Mouse (Mus musculus) forebrain, embryonic 14.5 days (tissue): ENCODE results near the gene Dmkn. TPM values are rescaled to one million over a fixed set of nuclear protein-coding genes. Genes with fewer than 3 reads are reported as not detected.

Experiments
- ATAC-seq: fragments of 200-750 bp; cut with Nextera tagmentation; 2 replicates; pipeline ENCODE4 v1.8.0; 2017; ENCODE audit warnings: mild to moderate bottlenecking, moderate library complexity
- DNase-seq: peaks from one replicate; pipeline ENCODE4 v3.0.0-alpha.2; 2015; ENCODE audit warnings: low spot score
- H3K27ac ChIP-seq: fragments of 300-500 bp; sonication (generic); 2 replicates; pipeline ENCODE4 v1.5.1; 2014; ENCODE audit warnings: low read depth, mild to moderate bottlenecking, control low read depth, low read length, moderate library complexity
- H3K27me3 ChIP-seq: fragments of 300-500 bp; sonication (generic); replicated peaks from 2 replicates; pipeline ENCODE4 v1.6.1; 2014; ENCODE audit warnings: low read length, control low read depth, mixed read lengths; ENCODE audit not compliant: control insufficient read depth, insufficient read depth
- H3K36me3 ChIP-seq: fragments of 300-500 bp; sonication (generic); 2 replicates; pipeline ENCODE4 v1.6.1; 2014; ENCODE audit warnings: low read length, control low read depth; ENCODE audit not compliant: control insufficient read depth, insufficient read depth
- H3K4me1 ChIP-seq: fragments of 300-500 bp; sonication (generic); 2 replicates; pipeline ENCODE4 v1.6.1; 2014; ENCODE audit warnings: antibody characterized with exemption, low read length, control low read depth; ENCODE audit not compliant: control insufficient read depth, insufficient read depth
- H3K4me2 ChIP-seq: fragments of 300-500 bp; sonication (generic); 2 replicates; pipeline ENCODE4 v1.6.1; 2014; ENCODE audit warnings: mild to moderate bottlenecking, control low read depth, low read length
- H3K4me3 ChIP-seq: fragments of 300-500 bp; sonication (generic); 2 replicates; pipeline ENCODE4 v1.5.1; 2014; ENCODE audit warnings: low read depth, low read length, control low read depth
- H3K9ac ChIP-seq: fragments of 300-500 bp; sonication (generic); 2 replicates; pipeline ENCODE4 v1.6.1; 2014; ENCODE audit warnings: mild to moderate bottlenecking, low read length, control low read depth, moderate library complexity
- H3K9me3 ChIP-seq: fragments of 300-500 bp; sonication (generic); replicated peaks from 2 replicates; pipeline ENCODE4 v1.6.1; 2016; ENCODE audit warnings: low read length, control low read depth, mixed read lengths; ENCODE audit not compliant: control insufficient read depth
- WGBS: fragments of 180-500 bp; shearing (Covaris S2); extraction: QIAGEN DNeasy Blood & Tissue Kit; methylation state at CpG from one replicate; pipeline ENCODE4 v1.1.7; 2014; 5-methylcytosine and 5-hydroxymethylcytosine counted together
- polyA plus RNA-seq: library from polyadenylated mRNA; unstranded; fragments of >200 nt; fragmentation: Nextera tagmentation; extraction: Ambion mirVana; gene quantifications from 2 replicates; pipeline ENCODE4 v1.2.1, GENCODE M21; 2014

Gene Dmkn
- polyA plus RNA-seq, 1 experiment from 2014 or later = 0.88 TPM

DNA sequence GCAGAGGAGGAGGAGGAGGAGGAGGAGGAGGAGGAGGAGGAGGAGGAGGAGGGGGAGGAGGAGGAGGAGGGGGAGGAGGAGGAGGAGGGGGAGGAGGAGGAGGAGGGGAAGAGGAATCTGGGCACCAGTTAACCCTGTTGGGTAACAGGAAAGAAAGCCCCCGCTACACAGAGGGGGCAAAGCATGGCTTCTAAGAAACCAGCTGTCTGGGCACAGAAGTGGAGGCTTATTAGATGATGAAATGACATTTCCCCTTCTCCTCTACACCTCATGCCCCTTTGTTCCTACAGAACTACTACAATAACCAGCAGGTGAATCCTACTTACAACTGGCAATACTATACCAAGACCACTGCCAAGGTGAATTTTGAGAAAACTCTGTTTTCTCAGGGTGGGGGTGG lies 14.4 kb downstream of the Dmkn start:
- DNase-seq (no peak), ATAC-seq (no peak)
- no peaks in the 10 kb centered on the region for H3K36me3 ChIP-seq
- H3K4me1 ChIP-seq = no peaks in the 10 kb centered on the region
- H3K9ac ChIP-seq = no peak overlapping the region
- H3K4me3 ChIP-seq = no peak overlapping the region
- H3K9me3 ChIP-seq = no peaks in the 10 kb centered on the region
- H3K4me2 ChIP-seq = no peak overlapping the region
- 59% methylated on average over 1 of the region's 1 CpGs for WGBS
- no peaks in the 10 kb centered on the region for H3K27me3 ChIP-seq
- H3K27ac ChIP-seq = no peak overlapping the region

DNA sequence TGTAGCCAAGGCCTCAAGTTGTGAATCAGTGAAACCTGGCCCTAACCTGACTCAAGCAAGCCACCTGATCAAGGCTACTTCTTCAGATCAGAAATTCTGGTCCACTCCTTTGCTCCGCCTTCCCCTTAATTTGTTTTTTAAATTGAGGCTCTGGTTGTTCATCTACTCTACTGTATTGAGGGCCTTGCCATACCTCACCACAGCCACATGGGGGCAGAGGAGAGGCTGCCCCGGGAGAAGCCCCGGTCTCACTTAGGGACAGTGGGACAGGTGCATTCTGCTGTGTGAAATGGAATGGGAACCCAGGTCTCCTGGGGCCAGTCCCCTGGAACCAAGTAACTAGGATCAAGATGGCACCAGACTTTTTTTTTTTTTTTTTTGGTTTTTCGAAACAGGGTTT lies 18.2 kb downstream of the Dmkn start:
- Histone ChIP-seq H3K4me2 (no peak overlapping the region), H3K27me3 (no peaks in the 10 kb centered on the region), H3K27ac (no peak overlapping the region), H3K9me3 (no peaks in the 10 kb centered on the region), H3K36me3 (no peaks in the 10 kb centered on the region), H3K4me1 (peaks cover 5% of the 10 kb centered on the region; the same call in 1 of the 2 replicates), H3K4me3 (no peak overlapping the region), H3K9ac (no peak overlapping the region)
- no peak for DNase-seq
- ATAC-seq = no peak
- 69% methylated on average over 4 of the region's 4 CpGs for WGBS

DNA sequence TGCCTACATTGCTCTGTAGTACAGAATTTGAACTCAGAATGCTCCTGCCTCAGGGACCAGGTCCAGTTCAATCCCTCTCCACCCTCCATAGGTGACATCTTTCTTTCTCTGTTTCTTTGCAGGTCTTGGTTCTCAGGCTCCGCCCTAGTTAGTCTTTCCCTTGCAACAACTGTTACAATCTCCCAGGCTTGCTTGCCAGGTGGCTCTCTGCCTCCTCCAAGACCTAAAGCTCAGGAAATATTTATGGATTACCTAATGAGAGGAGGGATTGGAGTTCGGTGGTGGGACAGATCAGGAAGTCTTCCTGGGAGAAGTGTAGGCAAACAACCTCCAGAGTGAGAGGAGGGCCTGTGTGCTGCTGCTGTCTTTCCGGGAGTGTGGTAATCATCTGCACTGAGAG lies 19.1 kb downstream of the Dmkn start:
- Histone ChIP-seq H3K4me2 (no peak overlapping the region), H3K9ac (no peak overlapping the region), H3K9me3 (no peaks in the 10 kb centered on the region), H3K4me1 (peaks cover 5% of the 10 kb centered on the region; the same call in 1 of the 2 replicates), H3K27ac (no peak overlapping the region), H3K27me3 (no peaks in the 10 kb centered on the region), H3K36me3 (no peaks in the 10 kb centered on the region), H3K4me3 (no peak overlapping the region)
- DNase-seq = no peak
- 87% methylated on average over 3 of the region's 3 CpGs for WGBS
- no peak for ATAC-seq

GRCm38 (mm10) chr7:30785154-30785553 lies 21.6 kb downstream of the Dmkn start:
- Histone ChIP-seq H3K4me3 (no peak overlapping the region), H3K27ac (no peak overlapping the region), H3K4me2 (no peak overlapping the region), H3K36me3 (no peaks in the 10 kb centered on the region), H3K27me3 (no peaks in the 10 kb centered on the region), H3K4me1 (peaks cover 5% of the 10 kb centered on the region; the same call in 1 of the 2 replicates), H3K9me3 (no peaks in the 10 kb centered on the region), H3K9ac (no peak overlapping the region)
- 84% methylated on average over 1 of the region's 1 CpGs for WGBS
- DNase-seq = no peak
- ATAC-seq = no peak

DNA sequence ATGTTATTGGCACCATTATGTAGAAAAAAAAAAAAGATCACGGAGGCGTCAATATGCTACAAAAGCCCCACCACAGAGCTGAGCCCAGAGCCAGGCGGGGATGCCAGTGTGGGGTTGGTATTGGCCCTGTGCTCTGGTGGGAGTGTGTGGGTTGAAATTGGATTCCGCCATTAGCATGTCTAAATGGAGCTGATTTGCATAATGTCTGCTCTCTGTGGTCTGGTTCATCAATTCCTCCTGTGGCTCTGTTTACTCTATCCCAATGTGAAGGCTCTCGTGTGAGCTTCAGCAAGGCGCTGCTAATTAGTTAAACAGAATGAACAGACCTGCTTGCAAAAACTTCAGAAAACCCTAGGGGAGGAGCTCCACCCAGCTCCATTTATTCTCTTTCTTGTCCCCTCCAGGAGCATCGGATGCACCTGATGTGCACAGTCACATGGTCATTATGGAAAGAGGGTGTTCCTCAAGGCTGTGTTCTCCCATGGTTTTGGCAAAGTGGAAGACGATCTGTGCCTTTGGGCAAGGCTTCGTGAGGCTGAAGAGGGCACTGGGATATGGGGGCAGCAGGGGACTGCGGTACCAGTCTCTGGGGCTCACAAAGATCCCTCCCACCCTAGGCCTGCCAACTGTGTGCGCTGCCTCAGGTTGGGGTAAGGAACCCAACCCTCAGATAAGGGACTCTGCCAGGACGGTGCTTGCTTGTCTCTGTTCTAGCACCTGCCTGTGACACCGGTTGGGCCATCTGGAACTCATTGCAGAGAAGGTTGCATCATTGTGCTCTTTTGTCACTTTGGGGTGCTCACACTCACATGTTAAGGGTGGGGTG lies 22.4 kb downstream of the Dmkn start:
- Histone ChIP-seq H3K9me3 (no peaks in the 10 kb centered on the region), H3K27me3 (no peaks in the 10 kb centered on the region), H3K36me3 (no peaks in the 10 kb centered on the region), H3K4me2 (no peak overlapping the region), H3K27ac (no peak overlapping the region; the same call in 1 of the 2 replicates), H3K9ac (no peak overlapping the region), H3K4me1 (peaks cover 5% of the 10 kb centered on the region; the same call in 1 of the 2 replicates), H3K4me3 (no peak overlapping the region)
- DNase-seq = peak; percentile 73
- ATAC-seq = peak; percentile 72
- WGBS = 34% methylated on average over 13 of the region's 13 CpGs

GRCm38 (mm10) chr7:30787377-30788022 lies 23.9 kb downstream of the Dmkn start, which contains the start of gene Krtdap:
TSS of gene Krtdap (plus strand) at chr7:30787896.
- no peak within 1 kb of the TSS for H3K4me2 ChIP-seq
- DNase-seq = no peak
- H3K4me3 ChIP-seq = no peak within 1 kb of the TSS
- H3K9ac ChIP-seq = no peak within 1 kb of the TSS
- no peaks in the 10 kb centered on the region for H3K36me3 ChIP-seq
- H3K4me1 ChIP-seq = peaks cover 5% of the 10 kb centered on the region; the same call in 1 of the 2 replicates
- H3K27me3 ChIP-seq = no peaks in the 10 kb centered on the region
- 42% methylated on average over 15 of the region's 15 CpGs for WGBS
- no peaks in the 10 kb centered on the region for H3K9me3 ChIP-seq
- no peak for ATAC-seq
- H3K27ac ChIP-seq = no peak within 1 kb of the TSS

DNA sequence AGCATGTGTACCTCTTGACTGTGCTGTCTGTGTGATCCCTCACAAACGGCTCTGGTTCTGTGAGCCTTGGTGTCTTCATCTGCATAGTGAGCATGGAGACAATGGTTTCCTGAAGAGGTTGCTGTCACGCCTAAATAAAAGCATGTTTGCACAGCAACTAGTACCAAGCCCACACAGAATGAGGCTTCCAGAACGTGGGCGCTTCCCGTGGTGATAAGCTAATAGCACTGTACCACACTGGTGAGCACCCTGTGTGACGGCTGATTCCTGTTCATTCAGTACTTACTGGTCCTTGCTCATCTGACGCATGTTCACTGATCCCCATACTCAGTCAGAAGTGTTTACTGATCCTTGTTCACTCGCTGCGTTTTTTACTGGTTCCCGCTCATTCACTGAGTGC lies 26.6 kb downstream of the Dmkn start:
- no peaks in the 10 kb centered on the region for H3K9me3 ChIP-seq
- peaks cover 5% of the 10 kb centered on the region; the same call in 1 of the 2 replicates for H3K4me1 ChIP-seq
- H3K9ac ChIP-seq = no peak overlapping the region
- no peak overlapping the region for H3K4me2 ChIP-seq
- ATAC-seq (no peak), DNase-seq (no peak)
- 81% methylated on average over 10 of the region's 10 CpGs for WGBS
- H3K27ac ChIP-seq = no peak overlapping the region
- H3K36me3 ChIP-seq = no peaks in the 10 kb centered on the region
- H3K27me3 ChIP-seq = no peaks in the 10 kb centered on the region
- H3K4me3 ChIP-seq = no peak overlapping the region

GRCm38 (mm10) chr7:30791921-30792320 lies 28.4 kb downstream of the Dmkn start:
- H3K4me2 ChIP-seq = no peak overlapping the region
- no peaks in the 10 kb centered on the region for H3K36me3 ChIP-seq
- WGBS = 28% methylated on average over 9 of the region's 9 CpGs
- H3K9ac ChIP-seq = no peak overlapping the region
- H3K4me3 ChIP-seq = no peak overlapping the region
- DNase-seq = no peak
- no peak for ATAC-seq
- no peaks in the 10 kb centered on the region for H3K9me3 ChIP-seq
- no peaks in the 10 kb centered on the region for H3K4me1 ChIP-seq
- no peak overlapping the region for H3K27ac ChIP-seq
- no peaks in the 10 kb centered on the region for H3K27me3 ChIP-seq

GRCm38 (mm10) chr7:30794921-30795320 lies 31.4 kb downstream of the Dmkn start:
- Histone ChIP-seq H3K27me3 (no peaks in the 10 kb centered on the region), H3K4me3 (no peak overlapping the region), H3K9me3 (peaks cover 8% of the 10 kb centered on the region; the same call in 1 of the 2 replicates), H3K9ac (no peak overlapping the region), H3K4me1 (no peaks in the 10 kb centered on the region), H3K27ac (no peak overlapping the region), H3K4me2 (no peak overlapping the region), H3K36me3 (no peaks in the 10 kb centered on the region)
- ATAC-seq (no peak), DNase-seq (no peak)
